Mouse (Mus musculus): ENCODE data around the gene Rnf224.

- TF ChIP-seq GATA1 (IDR thresholded peaks at IDR 0.05; ENCODE audit: low read length) = peak; percentile 64
- TF ChIP-seq TAL1 (IDR thresholded peaks at IDR 0.05; ENCODE audit: low read length) = peak; percentile 55; the same call in 2 of the 3 replicates
Measured at GRCm38 (mm10) chr2:25223681-25224491, 12.7 kb downstream of the Rnf224 start.

Measured in erythroblast, embryonic 14.5 days (primary cell).